Mouse (Mus musculus) bone marrow macrophage, adult 2 months (primary cell): Measurements from ENCODE around the gene Thrap3.

Experiments used
- CTCF ChIP-seq: IDR thresholded peaks from 2 replicates; pipeline ENCODE4 v1.5.1; 2012; ENCODE audit warnings: low read depth, mild to moderate bottlenecking, low read length, moderate library complexity
- POLR2A ChIP-seq: IDR thresholded peaks from 2 replicates; pipeline ENCODE4 v1.6.1; 2012; ENCODE audit warnings: mild to moderate bottlenecking, low read depth, low read length, borderline replicate concordance

DNA sequence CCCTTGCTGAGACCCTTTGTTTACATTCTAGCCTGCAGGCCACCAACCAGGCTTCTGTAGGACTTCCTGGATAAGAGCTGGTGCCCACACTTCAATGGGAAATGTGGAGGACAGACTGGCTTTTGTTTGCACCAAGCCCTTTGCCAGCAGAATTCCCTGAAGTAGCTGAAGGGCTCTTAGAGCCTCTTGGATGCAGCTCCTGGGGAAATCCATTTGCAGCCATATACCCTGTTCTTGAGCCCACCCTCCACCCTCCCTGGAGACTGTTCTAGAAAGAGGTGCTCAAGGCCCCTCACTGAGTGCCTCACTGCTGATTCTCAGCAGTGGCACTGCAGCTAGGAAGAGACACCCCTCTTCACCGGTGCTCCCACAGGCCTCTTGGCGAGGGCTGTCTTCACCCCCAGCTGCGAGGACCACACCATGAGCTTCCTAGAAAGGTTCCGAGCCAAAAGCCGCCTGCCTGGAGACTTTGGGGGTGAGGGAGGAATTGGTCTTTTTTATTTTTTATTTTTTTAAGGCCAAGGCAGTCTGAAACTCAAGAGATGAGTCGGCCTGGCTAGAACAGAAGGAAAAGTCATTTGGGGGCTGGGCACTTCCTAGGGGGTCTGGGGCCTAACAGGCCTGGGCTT lies 69.8 kb downstream of the Thrap3 start:
- TF ChIP-seq POLR2A, result no peak
- no peak for TF ChIP-seq CTCF
